Mouse (Mus musculus) midbrain, embryonic 14.5 days (tissue): ENCODE measurements around the gene Gm5617. TPM values are rescaled to one million over a fixed set of nuclear protein-coding genes. Genes with fewer than 3 reads are reported as not detected.

Experiments used
- ATAC-seq: fragments of 200-750 bp; cut with Nextera tagmentation; 2 replicates; pipeline ENCODE4 v1.8.0; 2017; ENCODE audit warnings: moderate number of reproducible peaks, moderate library complexity; ENCODE audit not compliant: low FRiP score, low TSS enrichment
- DNase-seq: peaks from one replicate; pipeline ENCODE4 v3.0.0-alpha.2; 2015
- H3K27ac ChIP-seq: fragments of 300-500 bp; sonication (generic); replicated peaks from 2 replicates; pipeline ENCODE4 v1.5.1; 2014; ENCODE audit warnings: mild to moderate bottlenecking, low read depth, low read length, moderate library complexity
- H3K27me3 ChIP-seq: fragments of 300-500 bp; sonication (generic); 2 replicates; pipeline ENCODE4 v1.6.1; 2014; ENCODE audit warnings: low read length, control low read depth, mixed read lengths; ENCODE audit not compliant: control insufficient read depth, insufficient read depth
- H3K36me3 ChIP-seq: fragments of 300-500 bp; sonication (generic); 2 replicates; pipeline ENCODE4 v1.6.1; 2014; ENCODE audit warnings: low read length, control low read depth; ENCODE audit not compliant: control insufficient read depth, insufficient read depth
- H3K4me1 ChIP-seq: fragments of 300-500 bp; sonication (generic); 2 replicates; pipeline ENCODE4 v1.6.1; 2014; ENCODE audit warnings: mild to moderate bottlenecking, antibody characterized with exemption, low read length, control low read depth; ENCODE audit not compliant: control insufficient read depth, insufficient read depth
- H3K4me2 ChIP-seq: fragments of 300-500 bp; sonication (generic); 2 replicates; pipeline ENCODE4 v1.6.1; 2014; ENCODE audit warnings: mild to moderate bottlenecking, low read length, moderate library complexity
- H3K4me3 ChIP-seq: fragments of 300-500 bp; sonication (generic); replicated peaks from 2 replicates; pipeline ENCODE4 v1.5.1; 2014; ENCODE audit warnings: low read depth, low read length
- H3K9ac ChIP-seq: fragments of 300-500 bp; sonication (generic); replicated peaks from 2 replicates; pipeline ENCODE4 v1.6.1; 2014; ENCODE audit warnings: mild to moderate bottlenecking, low read length, moderate library complexity
- H3K9me3 ChIP-seq: fragments of 300-500 bp; sonication (generic); 2 replicates; pipeline ENCODE4 v1.6.1; 2016; ENCODE audit warnings: low read length, control low read depth, mixed read lengths; ENCODE audit not compliant: control insufficient read depth
- WGBS: fragments of 180-500 bp; shearing (Covaris S2); extraction: QIAGEN DNeasy Blood & Tissue Kit; methylation state at CpG from one replicate; pipeline ENCODE4 v1.1.7; 2014; 5-methylcytosine and 5-hydroxymethylcytosine counted together
- polyA plus RNA-seq: library from polyadenylated mRNA; unstranded; fragments of >200 nt; fragmentation: Nextera tagmentation; extraction: Ambion mirVana; gene quantifications from 2 replicates; pipeline ENCODE4 v1.2.1, GENCODE M21; 2014

Gm5617 gene
- polyA plus RNA-seq, 1 experiment from 2014 or later, result 28.4 TPM

DNA sequence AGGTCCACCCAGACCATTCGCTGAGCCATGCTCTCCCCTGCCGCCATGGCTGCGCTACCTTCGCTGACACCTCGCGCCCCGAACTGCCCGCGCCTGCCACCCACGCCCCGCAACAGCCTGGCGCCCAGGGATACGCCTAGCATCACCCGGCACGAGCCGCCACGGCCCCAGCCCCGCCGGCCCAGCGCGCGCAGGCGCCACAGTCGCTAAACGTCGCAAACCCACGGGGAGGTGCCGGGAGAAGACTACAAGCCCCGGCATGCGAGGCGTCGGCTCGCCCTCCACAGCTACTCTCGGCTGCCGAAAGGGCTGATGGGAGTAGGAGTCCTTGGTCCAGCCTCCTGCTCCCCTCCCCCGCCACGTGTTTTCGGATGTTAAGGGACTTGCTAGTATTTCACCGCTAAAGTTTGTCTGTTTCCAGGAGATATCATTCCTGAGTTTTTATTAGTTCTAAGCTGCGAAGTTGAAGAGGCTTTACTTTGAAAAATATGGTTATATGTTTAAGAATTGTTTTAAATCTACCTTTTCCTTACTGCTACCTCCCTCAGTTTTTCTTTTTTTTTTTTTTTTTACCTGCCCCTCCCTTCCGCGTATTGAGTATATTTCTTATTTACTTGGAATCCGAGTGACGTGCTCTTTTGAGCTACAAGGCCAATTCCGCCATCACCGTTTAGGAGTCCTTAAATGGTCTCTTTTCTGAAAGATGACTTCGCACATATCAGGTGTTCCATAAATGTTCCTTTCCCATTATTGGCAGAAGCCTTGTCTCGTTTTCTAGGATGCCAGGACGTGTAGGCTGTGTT lies 14.6 kb upstream of the Gm5617 start, which contains the start of gene Rexo2:
Rexo2 (minus strand) TSS at position 213 of the 803 bp plus-strand sequence.
- 2% methylated on average over 49 of the region's 49 CpGs for WGBS
- Histone ChIP-seq H3K4me1 (peaks cover 9% of the 10 kb centered on the region; the same call in 1 of the 2 replicates), H3K4me2 (peak within 1 kb of the TSS; percentile 79), H3K9me3 (no peaks in the 10 kb centered on the region), H3K4me3 (peak within 1 kb of the TSS; percentile 85), H3K36me3 (peaks cover 4% of the 10 kb centered on the region; the same call in 1 of the 2 replicates), H3K27ac (no peak within 1 kb of the TSS), H3K9ac (peak within 1 kb of the TSS; percentile 69), H3K27me3 (peaks cover 10% of the 10 kb centered on the region; the same call in 1 of the 2 replicates)
- ATAC-seq, result peak; percentile 99
- peak; percentile 97 for DNase-seq

DNA sequence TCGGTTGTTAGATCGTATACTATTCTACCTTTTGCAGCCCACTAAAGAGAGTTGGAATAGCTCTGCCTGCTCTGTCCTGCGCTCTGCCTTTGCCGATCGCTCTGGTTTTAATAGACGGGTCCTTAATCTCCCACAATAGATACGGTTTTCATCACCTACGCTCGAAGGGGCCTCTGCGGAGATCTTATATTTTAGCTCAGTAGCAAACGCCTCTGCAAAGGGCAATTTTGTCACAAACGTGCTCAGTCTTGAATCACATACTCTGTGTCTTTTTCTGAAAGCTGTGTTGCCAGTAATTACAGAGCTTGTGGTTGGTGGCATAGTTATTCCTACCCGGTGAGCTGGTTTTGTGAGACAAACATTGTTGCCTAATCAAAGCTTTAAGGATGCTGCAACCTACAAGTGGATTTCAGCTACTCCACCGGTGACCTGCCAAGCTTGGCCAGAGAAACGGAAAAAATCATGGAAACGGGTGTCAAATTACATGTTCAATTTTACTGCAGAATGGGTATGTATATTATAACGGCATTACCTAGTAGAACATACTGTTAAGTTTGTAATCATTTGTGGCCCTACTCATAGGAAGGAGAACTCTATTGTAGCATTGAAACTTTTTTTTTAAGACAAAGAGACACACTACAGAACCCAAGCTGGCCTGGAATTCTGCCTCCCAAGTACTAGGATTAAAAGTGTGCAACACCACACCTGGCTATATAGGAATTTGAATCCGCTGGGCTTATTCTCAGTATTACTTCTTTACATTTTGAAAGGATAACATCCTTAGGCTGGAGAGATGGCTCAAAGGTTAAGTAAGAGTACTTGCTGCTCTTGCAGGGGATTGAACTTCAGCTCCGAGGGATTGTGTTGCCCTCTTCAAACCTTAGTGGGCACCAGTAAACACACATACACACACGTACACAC lies 13.8 kb upstream of the Gm5617 start:
- Histone ChIP-seq H3K27me3 (peaks cover 10% of the 10 kb centered on the region; the same call in 1 of the 2 replicates), H3K4me3 (peak overlapping the region; percentile 85), H3K9ac (no peak overlapping the region; the same call in 1 of the 2 replicates), H3K36me3 (peaks cover 4% of the 10 kb centered on the region; the same call in 1 of the 2 replicates), H3K9me3 (no peaks in the 10 kb centered on the region), H3K4me2 (peak overlapping the region; percentile 79), H3K27ac (no peak overlapping the region), H3K4me1 (peaks cover 9% of the 10 kb centered on the region; the same call in 1 of the 2 replicates)
- DNase-seq, result no peak
- ATAC-seq, result no peak
- 36% methylated on average over 20 of the region's 20 CpGs for WGBS

DNA sequence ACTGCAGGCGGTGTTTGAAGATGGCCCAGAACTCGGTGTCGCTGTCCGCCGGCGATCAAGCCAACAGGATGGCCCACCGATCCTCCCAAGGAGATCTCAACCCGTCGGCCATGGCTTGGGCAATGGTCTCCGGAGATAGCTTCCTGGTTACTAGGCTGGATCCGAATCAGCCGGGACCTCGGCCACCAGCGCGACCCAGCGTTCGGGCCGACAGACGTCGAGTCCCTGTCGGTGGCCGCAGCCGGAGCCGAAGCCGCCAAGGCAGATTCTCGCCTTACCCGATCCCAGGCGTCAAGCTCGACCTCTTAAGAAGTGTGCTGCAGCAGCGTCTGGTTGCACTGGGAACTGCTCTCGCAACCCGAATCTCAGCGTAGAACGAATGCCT lies 298 bp downstream of the Gm5617 start:
- Histone ChIP-seq H3K4me1 (peaks cover 19% of the 10 kb centered on the region), H3K4me2 (peak overlapping the region; percentile 85), H3K36me3 (peaks cover 30% of the 10 kb centered on the region), H3K27me3 (no peaks in the 10 kb centered on the region), H3K27ac (peak overlapping the region; percentile 95), H3K4me3 (peak overlapping the region; percentile 91), H3K9me3 (no peaks in the 10 kb centered on the region), H3K9ac (peak overlapping the region; percentile 93)
- peak; percentile 73 for ATAC-seq
- WGBS, result 2% methylated on average over 34 of the region's 34 CpGs
- no peak for DNase-seq

DNA sequence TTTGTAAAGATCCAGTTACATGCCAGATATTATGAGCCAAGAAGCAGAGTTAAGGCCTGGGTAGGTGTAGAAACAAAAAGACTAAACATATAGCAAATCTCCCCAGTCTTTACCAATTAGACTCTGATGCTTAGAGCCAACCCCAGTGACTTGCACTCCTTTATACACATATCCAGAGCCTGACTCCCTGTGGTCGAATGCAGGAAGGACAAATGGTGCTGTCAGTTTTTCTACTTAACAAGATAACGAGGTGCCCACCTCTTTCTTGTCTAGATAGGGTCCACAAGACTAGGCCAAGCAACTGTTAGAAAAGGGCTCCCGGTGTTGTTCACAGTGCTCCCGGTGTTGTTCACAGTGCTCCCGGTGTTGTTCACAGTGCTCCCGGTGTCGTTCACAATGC lies 6.0 kb downstream of the Gm5617 start:
- no peaks in the 10 kb centered on the region for H3K9me3 ChIP-seq
- no peak for DNase-seq
- H3K27me3 ChIP-seq, result no peaks in the 10 kb centered on the region
- no peak overlapping the region for H3K27ac ChIP-seq
- whole genome bisulfite sequencing, result 81% methylated on average over 7 of the region's 7 CpGs
- H3K36me3 ChIP-seq, result no peaks in the 10 kb centered on the region
- H3K4me2 ChIP-seq, result no peak overlapping the region
- ATAC-seq, result no peak
- H3K9ac ChIP-seq, result no peak overlapping the region
- peaks cover 2% of the 10 kb centered on the region for H3K4me1 ChIP-seq
- no peak overlapping the region for H3K4me3 ChIP-seq

DNA sequence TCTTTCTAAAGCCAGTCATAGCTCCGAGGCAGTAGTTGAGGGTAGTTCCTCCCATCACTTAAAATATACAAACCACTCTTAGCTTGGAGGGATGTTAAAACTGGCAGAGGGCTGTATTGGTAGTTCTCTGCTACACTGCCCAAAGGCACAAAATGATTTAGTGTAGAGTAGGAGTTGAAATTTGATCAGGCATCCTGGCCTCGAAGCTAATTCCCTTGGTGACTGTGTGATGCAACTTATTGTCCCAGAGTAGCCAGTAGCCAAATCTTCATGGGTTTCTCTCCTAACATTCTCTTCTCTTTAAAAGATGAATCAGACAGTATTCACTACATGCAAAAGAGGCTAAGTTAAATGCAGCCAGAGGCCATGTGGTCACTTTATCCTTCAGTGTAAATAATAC lies 7.8 kb downstream of the Gm5617 start:
- no peak overlapping the region for H3K4me2 ChIP-seq
- no peak for ATAC-seq
- no peak overlapping the region for H3K9ac ChIP-seq
- H3K9me3 ChIP-seq, result no peaks in the 10 kb centered on the region
- no peak overlapping the region for H3K27ac ChIP-seq
- WGBS, result 80% methylated on average over 2 of the region's 2 CpGs
- no peak for DNase-seq
- no peaks in the 10 kb centered on the region for H3K27me3 ChIP-seq
- no peaks in the 10 kb centered on the region for H3K36me3 ChIP-seq
- no peaks in the 10 kb centered on the region for H3K4me1 ChIP-seq
- no peak overlapping the region for H3K4me3 ChIP-seq

DNA sequence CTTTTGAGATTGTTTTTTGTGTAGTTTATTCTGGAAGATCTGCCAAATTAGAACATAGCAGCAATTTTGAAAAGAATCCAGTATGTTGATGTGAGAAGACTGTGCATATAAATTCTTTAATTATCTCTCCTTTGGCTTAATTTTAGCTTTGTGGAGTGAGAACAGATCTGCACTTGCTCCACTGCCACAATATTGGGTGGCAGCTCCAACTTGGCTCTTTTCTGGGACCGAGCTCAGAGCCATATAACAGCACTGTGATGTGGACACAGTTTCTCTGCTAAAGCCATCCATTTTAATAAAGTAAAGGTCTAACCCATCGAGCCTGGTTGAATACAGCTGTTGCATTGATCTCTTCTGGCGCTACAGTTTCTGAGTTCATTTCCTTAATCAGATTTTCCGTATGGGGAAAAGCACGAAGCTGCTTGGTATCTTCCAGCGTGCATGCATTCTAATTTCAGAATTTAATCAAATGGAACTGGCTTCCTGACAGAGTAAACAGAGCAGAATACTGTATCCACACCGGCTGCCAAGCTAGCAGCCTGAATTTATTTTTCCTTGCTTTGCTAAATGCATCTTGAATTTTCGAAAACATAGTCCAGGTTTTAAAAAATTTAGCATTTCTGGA lies 9.6 kb downstream of the Gm5617 start:
- ATAC-seq (no peak), DNase-seq (peak; percentile 19)
- WGBS, result 60% methylated on average over 8 of the region's 8 CpGs
- Histone ChIP-seq H3K27ac (peak overlapping the region; percentile 60; the same call in 1 of the 2 replicates), H3K4me3 (no peak overlapping the region), H3K4me2 (no peak overlapping the region), H3K4me1 (no peaks in the 10 kb centered on the region), H3K9me3 (no peaks in the 10 kb centered on the region), H3K36me3 (no peaks in the 10 kb centered on the region), H3K9ac (no peak overlapping the region), H3K27me3 (no peaks in the 10 kb centered on the region)

DNA sequence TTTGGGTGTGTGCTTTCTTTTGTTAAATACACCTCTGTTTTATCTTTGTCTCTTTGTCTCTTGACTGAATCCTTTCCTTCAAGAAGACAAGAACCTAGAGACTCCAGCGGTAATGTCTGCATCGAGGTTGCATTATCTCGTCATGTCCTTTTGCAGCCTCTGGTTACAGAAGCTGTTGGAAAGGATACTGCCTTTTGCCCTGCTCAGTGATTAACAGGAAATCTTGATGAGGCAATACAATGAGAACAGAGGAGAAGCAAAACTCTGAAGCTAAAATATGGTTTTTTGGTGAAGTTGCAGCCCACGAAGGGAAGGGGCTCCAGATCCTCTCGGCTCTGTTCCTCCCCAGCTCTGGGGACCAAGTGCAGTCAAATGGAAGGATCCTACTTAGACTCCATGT lies 14.9 kb downstream of the Gm5617 start:
- Histone ChIP-seq H3K27ac (no peak overlapping the region), H3K4me1 (no peaks in the 10 kb centered on the region), H3K9ac (no peak overlapping the region), H3K4me3 (no peak overlapping the region), H3K27me3 (no peaks in the 10 kb centered on the region), H3K36me3 (no peaks in the 10 kb centered on the region), H3K4me2 (no peak overlapping the region), H3K9me3 (no peaks in the 10 kb centered on the region)
- no peak for DNase-seq
- 92% methylated on average over 5 of the region's 5 CpGs for WGBS
- no peak for ATAC-seq

DNA sequence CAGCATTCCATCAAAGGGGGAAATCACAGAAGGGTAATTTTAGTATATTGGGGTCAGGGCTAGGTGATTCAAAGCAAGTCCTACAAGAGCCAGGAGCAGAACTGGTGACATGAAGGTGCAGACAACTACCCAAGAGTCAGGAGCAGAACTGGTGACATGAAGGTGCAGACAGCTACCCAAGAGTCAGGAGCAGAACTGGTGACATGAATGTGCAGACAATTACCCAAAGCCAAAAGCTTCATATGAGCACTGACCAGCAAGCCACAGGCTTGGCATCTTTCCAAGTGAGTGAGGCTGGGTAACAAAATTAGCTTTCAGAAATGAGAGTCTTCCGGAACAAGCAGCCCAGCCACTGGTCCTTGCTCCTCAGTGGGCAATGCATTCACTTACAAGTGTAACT lies 20.1 kb downstream of the Gm5617 start:
- Histone ChIP-seq H3K4me3 (no peak overlapping the region), H3K4me2 (no peak overlapping the region), H3K27ac (no peak overlapping the region), H3K4me1 (no peaks in the 10 kb centered on the region), H3K9ac (no peak overlapping the region), H3K36me3 (no peaks in the 10 kb centered on the region), H3K27me3 (no peaks in the 10 kb centered on the region), H3K9me3 (no peaks in the 10 kb centered on the region)
- no peak for ATAC-seq
- WGBS, result 74% methylated on average over 1 of the region's 1 CpGs
- peak; percentile 20 for DNase-seq
